Mouse (Mus musculus) heart, embryonic 11.5 days (tissue): ENCODE measurements at regions not wholly inside any gene's neighbourhood (a gene's known extent, or its start where the extent isn't known, plus 50 kb on each side); places are given as distances from the start of the nearest gene placed in this dataset.

Source experiments
- ATAC-seq: fragments of 200-750 bp; cut with Nextera tagmentation; replicated peaks from 2 replicates; pipeline ENCODE4 v1.8.0; 2017; ENCODE audit warnings: moderate library complexity; ENCODE audit not compliant: insufficient number of reproducible peaks, low FRiP score, low TSS enrichment
- H3K27ac ChIP-seq: fragments of 300-500 bp; sonication (generic); 2 replicates; pipeline ENCODE4 v1.5.1; 2014; ENCODE audit warnings: mild to moderate bottlenecking, low read depth, low read length
- H3K27me3 ChIP-seq: fragments of 300-500 bp; sonication (generic); 2 replicates; pipeline ENCODE4 v1.6.1; 2014; ENCODE audit warnings: mild to moderate bottlenecking, low read length, mixed read lengths; ENCODE audit not compliant: control insufficient read depth, insufficient read depth
- H3K36me3 ChIP-seq: fragments of 300-500 bp; sonication (generic); 2 replicates; pipeline ENCODE4 v1.6.1; 2014; ENCODE audit warnings: mild to moderate bottlenecking, low read length, moderate library complexity, mixed read lengths; ENCODE audit not compliant: control insufficient read depth, insufficient read depth
- H3K4me1 ChIP-seq: fragments of 300-500 bp; sonication (generic); 2 replicates; pipeline ENCODE4 v1.6.1; 2014; ENCODE audit warnings: low read length; ENCODE audit not compliant: control insufficient read depth, insufficient read depth
- H3K4me2 ChIP-seq: fragments of 300-500 bp; sonication (generic); 2 replicates; pipeline ENCODE4 v1.6.1; 2014; ENCODE audit warnings: mild to moderate bottlenecking, moderate library complexity
- H3K4me3 ChIP-seq: fragments of 300-500 bp; sonication (generic); 2 replicates; pipeline ENCODE4 v1.5.1; 2014; ENCODE audit warnings: low read depth, low read length
- H3K9ac ChIP-seq: fragments of 300-500 bp; sonication (generic); 2 replicates; pipeline ENCODE4 v1.6.1; 2014; ENCODE audit warnings: mild to moderate bottlenecking, low read depth, low read length, moderate library complexity
- H3K9me3 ChIP-seq: fragments of 300-500 bp; sonication (generic); replicated peaks from 2 replicates; pipeline ENCODE4 v1.6.1; 2016; ENCODE audit warnings: low read length; ENCODE audit not compliant: control insufficient read depth
- WGBS: fragments of 180-500 bp; shearing (Covaris S2); extraction: QIAGEN DNeasy Blood & Tissue Kit; methylation state at CpG from one replicate; pipeline ENCODE4 v1.1.7; 2014; ENCODE audit not compliant: insufficient replicate concordance; 5-methylcytosine and 5-hydroxymethylcytosine counted together

- H3K4me3 ChIP-seq, result no peak overlapping the region
- no peaks in the 10 kb centered on the region for H3K27me3 ChIP-seq
- 87% methylated on average over 10 of the region's 10 CpGs for WGBS
- no peak overlapping the region for H3K4me2 ChIP-seq
- no peak for ATAC-seq
- no peaks in the 10 kb centered on the region for H3K9me3 ChIP-seq
- no peaks in the 10 kb centered on the region for H3K36me3 ChIP-seq
- H3K27ac ChIP-seq, result no peak overlapping the region
- no peaks in the 10 kb centered on the region for H3K4me1 ChIP-seq
- no peak overlapping the region; the same call in 1 of the 2 replicates for H3K9ac ChIP-seq
Measured at GRCm38 (mm10) chr2:123349625-123350346, 584.7 kb downstream of the Sqor start.

GRCm38 (mm10) chr2:123364204-123364603, 599.2 kb downstream of the Sqor start:
- no peak for ATAC-seq
- no peaks in the 10 kb centered on the region for H3K27me3 ChIP-seq
- H3K4me3 ChIP-seq, result no peak overlapping the region
- no peaks in the 10 kb centered on the region for H3K4me1 ChIP-seq
- H3K9ac ChIP-seq, result no peak overlapping the region
- no peak overlapping the region for H3K4me2 ChIP-seq
- H3K27ac ChIP-seq, result no peak overlapping the region
- H3K9me3 ChIP-seq, result no peaks in the 10 kb centered on the region
- H3K36me3 ChIP-seq, result no peaks in the 10 kb centered on the region

- no peak for ATAC-seq
- Histone ChIP-seq H3K9me3 (no peaks in the 10 kb centered on the region), H3K4me3 (no peak overlapping the region), H3K27ac (no peak overlapping the region), H3K9ac (no peak overlapping the region), H3K36me3 (no peaks in the 10 kb centered on the region), H3K4me1 (no peaks in the 10 kb centered on the region), H3K27me3 (no peaks in the 10 kb centered on the region), H3K4me2 (no peak overlapping the region)
- WGBS, result 84% methylated on average over 2 of the region's 2 CpGs
Measured at GRCm38 (mm10) chr2:123366571-123366970, 601.5 kb downstream of the Sqor start.

GRCm38 (mm10) chr2:123385622-123386418, 620.8 kb downstream of the Sqor start:
- Histone ChIP-seq H3K4me2 (no peak overlapping the region), H3K4me3 (no peak overlapping the region), H3K27me3 (no peaks in the 10 kb centered on the region), H3K9ac (no peak overlapping the region), H3K4me1 (no peaks in the 10 kb centered on the region), H3K27ac (no peak overlapping the region), H3K9me3 (no peaks in the 10 kb centered on the region), H3K36me3 (no peaks in the 10 kb centered on the region)
- ATAC-seq, result no peak
- WGBS, result 64% methylated on average over 6 of the region's 6 CpGs

- Histone ChIP-seq H3K27me3 (no peaks in the 10 kb centered on the region), H3K27ac (no peak overlapping the region)
Measured at GRCm38 (mm10) chr2:123386773-123387604, 622.0 kb downstream of the Sqor start.

GRCm38 (mm10) chr2:123390981-123391380, 625.9 kb downstream of the Sqor start:
- Histone ChIP-seq H3K9ac (no peak overlapping the region), H3K4me1 (no peaks in the 10 kb centered on the region), H3K4me3 (no peak overlapping the region), H3K27me3 (no peaks in the 10 kb centered on the region), H3K27ac (no peak overlapping the region), H3K4me2 (no peak overlapping the region), H3K36me3 (no peaks in the 10 kb centered on the region), H3K9me3 (no peaks in the 10 kb centered on the region)
- no peak for ATAC-seq
- 88% methylated on average over 1 of the region's 1 CpGs for WGBS

More at GRCm38 (mm10) chr2:123386773-123387604, 622.0 kb downstream of the Sqor start:
- no peak for ATAC-seq
- H3K4me1 ChIP-seq, result no peaks in the 10 kb centered on the region
- WGBS, result 67% methylated on average over 7 of the region's 7 CpGs
- no peaks in the 10 kb centered on the region for H3K36me3 ChIP-seq
- H3K9ac ChIP-seq, result no peak overlapping the region
- no peak overlapping the region for H3K4me2 ChIP-seq
- H3K4me3 ChIP-seq, result no peak overlapping the region
- no peaks in the 10 kb centered on the region for H3K9me3 ChIP-seq

- no peaks in the 10 kb centered on the region for H3K27me3 ChIP-seq
- H3K4me1 ChIP-seq, result no peaks in the 10 kb centered on the region
- no peaks in the 10 kb centered on the region for H3K9me3 ChIP-seq
- no peak overlapping the region for H3K9ac ChIP-seq
- no peak overlapping the region for H3K4me2 ChIP-seq
- 80% methylated on average over 3 of the region's 3 CpGs for WGBS
- no peak for ATAC-seq
- H3K36me3 ChIP-seq, result no peaks in the 10 kb centered on the region
- no peak overlapping the region for H3K27ac ChIP-seq
- H3K4me3 ChIP-seq, result no peak overlapping the region
Measured at GRCm38 (mm10) chr2:123394296-123394695, 629.3 kb downstream of the Sqor start.

GRCm38 (mm10) chr2:123397551-123397950, 632.5 kb downstream of the Sqor start:
- H3K4me1 ChIP-seq, result no peaks in the 10 kb centered on the region
- no peaks in the 10 kb centered on the region for H3K27me3 ChIP-seq
- H3K9ac ChIP-seq, result no peak overlapping the region
- H3K4me2 ChIP-seq, result no peak overlapping the region
- no peaks in the 10 kb centered on the region for H3K9me3 ChIP-seq
- H3K27ac ChIP-seq, result no peak overlapping the region
- 54% methylated on average over 1 of the region's 1 CpGs for WGBS
- H3K4me3 ChIP-seq, result no peak overlapping the region
- no peaks in the 10 kb centered on the region for H3K36me3 ChIP-seq
- no peak for ATAC-seq
